Mouse (Mus musculus) E14TG2a.4 (cell line): ENCODE data around the gene Srrm3.

Source experiments
- CTCF ChIP-seq: conservative IDR thresholded peaks from 2 replicates; pipeline ENCODE4 v1.5.1; 2014; ENCODE audit warnings: low read length
- POU5F1 ChIP-seq: IDR thresholded peaks from 2 replicates; pipeline ENCODE4 v1.6.1; 2014; ENCODE audit warnings: low read length, borderline replicate concordance

GRCm38 (mm10) chr5:135917327-135918058 is 110.8 kb downstream of the Srrm3 start:
- TF ChIP-seq CTCF (peak; percentile 86), POU5F1 (no peak)
